Mouse (Mus musculus) limb, embryonic 14.5 days (tissue): ENCODE data around the gene Tanc1. TPM values are rescaled to one million over a fixed set of nuclear protein-coding genes. Genes with fewer than 3 reads are reported as not detected.

Experiments used
- ATAC-seq: fragments of 200-750 bp; cut with Nextera tagmentation; 2 replicates; pipeline ENCODE4 v1.8.0; 2017; ENCODE audit warnings: low read depth, moderate number of reproducible peaks, moderate TSS enrichment; ENCODE audit not compliant: low FRiP score
- DNase-seq: peaks from one replicate; pipeline ENCODE4 v3.0.0-alpha.2; 2015; ENCODE audit warnings: low spot score
- H3K27ac ChIP-seq: fragments of 300-500 bp; sonication (generic); replicated peaks from 2 replicates; pipeline ENCODE4 v1.5.1; 2014; ENCODE audit warnings: low read depth, mild to moderate bottlenecking, low read length, moderate library complexity, mixed read lengths
- H3K27me3 ChIP-seq: fragments of 300-500 bp; sonication (generic); 2 replicates; pipeline ENCODE4 v1.6.1; 2014; ENCODE audit warnings: low read length, mixed read lengths; ENCODE audit not compliant: control insufficient read depth, insufficient read depth
- H3K36me3 ChIP-seq: fragments of 300-500 bp; sonication (generic); 2 replicates; pipeline ENCODE4 v1.6.1; 2014; ENCODE audit warnings: mild to moderate bottlenecking, low read length, moderate library complexity, mixed read lengths; ENCODE audit not compliant: control insufficient read depth, insufficient read depth
- H3K4me1 ChIP-seq: fragments of 300-500 bp; sonication (generic); 2 replicates; pipeline ENCODE4 v1.6.1; 2014; ENCODE audit warnings: antibody characterized with exemption, low read length, mixed read lengths; ENCODE audit not compliant: control insufficient read depth, insufficient read depth
- H3K4me2 ChIP-seq: fragments of 300-500 bp; sonication (generic); replicated peaks from 2 replicates; pipeline ENCODE4 v1.6.1; 2014; ENCODE audit warnings: low read depth, mild to moderate bottlenecking, low read length, moderate library complexity; ENCODE audit not compliant: severe bottlenecking
- H3K4me3 ChIP-seq: fragments of 300-500 bp; sonication (generic); replicated peaks from 2 replicates; pipeline ENCODE4 v1.5.1; 2014; ENCODE audit warnings: low read length
- H3K9ac ChIP-seq: fragments of 300-500 bp; sonication (generic); 2 replicates; pipeline ENCODE4 v1.6.1; 2014; ENCODE audit warnings: mild to moderate bottlenecking, low read depth, low read length, moderate library complexity; ENCODE audit not compliant: severe bottlenecking
- H3K9me3 ChIP-seq: fragments of 300-500 bp; sonication (generic); 2 replicates; pipeline ENCODE4 v1.6.1; 2016; ENCODE audit warnings: low read length; ENCODE audit not compliant: control insufficient read depth
- POLR2A ChIP-seq: fragments of 200-500 bp; IDR thresholded peaks from 2 replicates; pipeline ENCODE4 v1.8.0; 2012; ENCODE audit warnings: inconsistent platforms, mild to moderate bottlenecking, moderate library complexity, borderline replicate concordance; ENCODE audit not compliant: insufficient read depth, insufficient read length; ENCODE audit errors: extremely low read depth
- WGBS: fragments of 180-500 bp; shearing (Covaris S2); extraction: QIAGEN DNeasy Blood & Tissue Kit; methylation state at CpG from one replicate; pipeline ENCODE4 v1.1.7; 2014; 5-methylcytosine and 5-hydroxymethylcytosine counted together
- polyA plus RNA-seq, 2 experiments: library from polyadenylated mRNA; depleted of rRNA in 1 of 2; stranded (reverse) in 1 of 2; unstranded in 1 of 2; fragments of >200 nt; fragmentation: Nextera tagmentation in 1 of 2; extraction: Ambion mirVana in 1 of 2; gene quantifications; 2 replicates each; pipeline versions ENCODE4 v1.2.1 to v1.2.3; 2012 to 2014

The Tanc1 gene
- polyA plus RNA-seq, 2 experiments: 24.1 to 35.3 TPM

DNA sequence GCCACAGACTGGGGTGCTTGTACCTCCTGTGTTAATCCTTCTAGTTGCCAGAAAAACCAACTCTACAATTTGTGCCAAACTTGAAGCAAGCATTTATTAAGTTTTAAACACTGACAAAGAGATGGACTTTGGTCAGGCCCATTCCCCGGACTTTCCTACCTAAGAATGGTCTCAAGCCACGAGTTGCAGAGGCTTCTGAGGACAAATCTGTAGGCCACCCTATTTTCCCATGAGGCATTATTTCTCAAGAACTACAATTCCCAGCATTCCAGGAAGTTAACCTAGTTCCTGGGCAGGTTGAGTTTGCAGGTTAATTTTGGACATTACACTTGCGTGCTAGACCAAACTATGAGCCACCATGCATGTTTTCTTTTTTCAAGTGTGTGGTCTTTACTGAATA is 85.3 kb downstream of the Tanc1 start:
- 74% methylated on average over 3 of the region's 3 CpGs for WGBS
- Histone ChIP-seq H3K9ac (no peak overlapping the region), H3K27ac (no peak overlapping the region), H3K36me3 (no peaks in the 10 kb centered on the region), H3K4me2 (no peak overlapping the region), H3K9me3 (no peaks in the 10 kb centered on the region), H3K4me1 (peaks cover 35% of the 10 kb centered on the region), H3K4me3 (no peak overlapping the region), H3K27me3 (no peaks in the 10 kb centered on the region)
- ATAC-seq: no peak
- TF ChIP-seq POLR2A: no peak
- DNase-seq: no peak

DNA sequence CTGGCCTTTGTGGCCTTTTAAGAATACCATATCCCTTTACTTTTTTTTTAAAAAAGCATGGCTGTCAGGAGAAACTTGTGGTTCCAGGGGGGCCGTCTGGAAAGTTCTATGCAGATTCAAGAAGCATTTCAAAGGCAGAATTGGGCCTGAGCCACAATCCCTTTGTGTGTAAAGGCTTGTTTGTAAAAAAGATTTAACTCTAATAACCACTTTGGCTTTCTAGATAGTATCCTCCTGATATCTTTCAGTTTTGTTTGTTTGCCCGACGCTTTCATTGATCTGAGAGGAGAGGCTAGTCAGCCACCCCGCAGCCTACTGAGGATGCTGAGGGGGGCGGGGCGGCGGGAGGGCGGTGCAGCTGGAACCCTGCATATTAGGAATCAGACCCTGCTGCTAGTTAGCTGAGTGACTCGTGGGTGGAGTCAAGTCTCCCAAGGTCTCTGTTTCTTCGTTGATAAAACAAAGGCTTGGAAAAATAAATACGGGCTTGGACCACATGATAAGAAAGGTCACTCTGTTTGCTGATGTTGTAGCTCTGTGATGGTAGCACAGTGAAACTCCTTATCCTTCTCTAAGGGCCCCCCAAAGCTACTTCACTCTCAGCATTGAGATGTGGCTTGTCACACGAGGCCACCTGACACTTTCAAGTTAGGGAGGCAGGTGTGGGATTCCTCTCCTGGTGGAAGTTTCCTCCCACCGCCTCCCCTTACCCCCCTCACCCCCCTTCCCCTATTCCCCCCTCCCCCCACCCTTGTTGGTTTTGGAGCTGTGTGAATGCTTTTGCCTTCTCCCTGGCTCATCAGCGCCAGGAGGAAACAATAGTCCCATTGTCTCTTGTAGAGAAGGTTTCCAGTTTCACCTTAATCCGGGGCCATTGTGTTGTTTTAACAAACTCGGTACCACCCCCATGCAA is 86.1 kb downstream of the Tanc1 start:
- Histone ChIP-seq H3K4me1 (peaks cover 35% of the 10 kb centered on the region), H3K9me3 (no peaks in the 10 kb centered on the region), H3K36me3 (no peaks in the 10 kb centered on the region), H3K4me2 (peak overlapping the region; percentile 33), H3K9ac (no peak overlapping the region), H3K27me3 (no peaks in the 10 kb centered on the region), H3K27ac (0 out of 2 replicates have a peak overlapping the region, but pooled peaks have one; percentile 26), H3K4me3 (no peak overlapping the region)
- DNase-seq (peak; percentile 60), ATAC-seq (peak; percentile 53; the same call in 1 of the 2 replicates)
- TF ChIP-seq POLR2A: no peak
- 4% methylated on average over 16 of the region's 16 CpGs for WGBS

GRCm38 (mm10) chr2:59698635-59699300 is 86.9 kb downstream of the Tanc1 start:
- WGBS: 29% methylated on average over 7 of the region's 7 CpGs
- peaks cover 33% of the 10 kb centered on the region for H3K4me1 ChIP-seq
- H3K36me3 ChIP-seq: no peaks in the 10 kb centered on the region
- H3K9ac ChIP-seq: no peak overlapping the region
- no peak overlapping the region for H3K4me3 ChIP-seq
- no peaks in the 10 kb centered on the region for H3K9me3 ChIP-seq
- H3K27ac ChIP-seq: peak overlapping the region; percentile 59
- ATAC-seq: peak; percentile 49; the same call in 1 of the 2 replicates
- TF ChIP-seq POLR2A: no peak
- H3K27me3 ChIP-seq: no peaks in the 10 kb centered on the region
- peak; percentile 55 for DNase-seq
- peak overlapping the region; percentile 33; the same call in 1 of the 2 replicates for H3K4me2 ChIP-seq

DNA sequence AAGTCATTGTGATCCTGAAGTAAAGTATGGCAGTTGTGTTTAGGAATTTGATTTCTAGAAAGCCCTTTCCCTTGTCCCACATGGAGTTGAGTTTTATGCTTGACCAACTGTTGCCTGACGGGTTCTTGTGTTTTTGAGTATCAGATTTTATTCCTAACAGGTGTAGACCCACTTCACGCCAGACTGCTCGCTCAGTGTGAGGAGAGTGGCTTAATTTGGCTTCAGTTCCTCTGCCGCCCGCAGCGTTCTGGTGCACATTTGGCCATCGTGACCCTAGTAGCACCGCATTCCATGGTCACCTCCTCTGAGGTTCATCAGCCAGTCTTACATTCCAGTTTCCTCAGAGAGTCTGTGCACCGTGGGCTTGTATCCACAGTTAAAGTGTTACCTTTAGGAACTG is 88.1 kb downstream of the Tanc1 start:
- 25% methylated on average over 9 of the region's 9 CpGs for WGBS
- Histone ChIP-seq H3K36me3 (no peaks in the 10 kb centered on the region), H3K9ac (no peak overlapping the region), H3K27ac (no peak overlapping the region), H3K4me1 (peaks cover 30% of the 10 kb centered on the region), H3K4me3 (no peak overlapping the region), H3K9me3 (no peaks in the 10 kb centered on the region), H3K4me2 (no peak overlapping the region), H3K27me3 (no peaks in the 10 kb centered on the region)
- ATAC-seq: peak; percentile 74
- TF ChIP-seq POLR2A: no peak
- no peak for DNase-seq

DNA sequence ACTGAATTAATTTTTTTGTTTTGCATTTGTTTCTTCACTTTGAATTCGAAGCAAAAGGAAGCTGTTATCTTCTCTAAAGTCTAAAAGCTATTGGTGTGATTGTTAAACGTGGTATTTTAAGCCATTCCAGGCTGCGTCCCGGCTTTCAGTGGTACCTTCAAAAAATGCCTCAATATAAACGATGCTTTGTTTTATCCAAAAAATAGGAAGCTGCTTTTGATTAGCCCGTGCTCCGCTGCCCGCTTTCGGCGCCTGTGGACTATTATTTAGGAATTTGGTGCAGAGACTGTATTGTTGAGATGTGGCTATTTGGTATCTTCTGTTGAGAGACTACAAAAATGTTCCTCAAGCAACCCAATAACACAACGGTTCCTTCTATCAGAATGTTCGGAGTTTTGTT is 93.4 kb downstream of the Tanc1 start:
- ATAC-seq (no peak), DNase-seq (no peak)
- no peak for TF ChIP-seq POLR2A

More for the DNA sequence above, 93.4 kb downstream of the Tanc1 start:
- Histone ChIP-seq H3K4me3 (no peak overlapping the region), H3K27me3 (no peaks in the 10 kb centered on the region), H3K36me3 (peaks cover 2% of the 10 kb centered on the region; the same call in 1 of the 2 replicates), H3K4me2 (no peak overlapping the region), H3K9me3 (no peaks in the 10 kb centered on the region), H3K4me1 (0 out of 2 replicates have a peak, but pooled peaks cover 6% of the 10 kb centered on the region), H3K9ac (no peak overlapping the region), H3K27ac (no peak overlapping the region)
- 55% methylated on average over 12 of the region's 12 CpGs for WGBS
